Mouse (Mus musculus): ENCODE results near the gene Tnfaip8l3. TPM values are rescaled to one million over a fixed set of nuclear protein-coding genes. Genes with fewer than 3 reads are reported as not detected.
"Not testable (repeated sequence)": the region's sequence is repeated elsewhere in the genome, so short reads cannot be mapped to it uniquely, and the experiment has no call there.

The Tnfaip8l3 gene
- total RNA-seq, 2 experiments from 2014 or later = 24.3 to 26.7 TPM

- DNase-seq (ENCODE audit: low spot score in 2 of 2) = not testable (repeated sequence)
Observed at GRCm38 (mm10) chr9:53992567-53992966, 75.6 kb downstream of the Tnfaip8l3 start.

DNA sequence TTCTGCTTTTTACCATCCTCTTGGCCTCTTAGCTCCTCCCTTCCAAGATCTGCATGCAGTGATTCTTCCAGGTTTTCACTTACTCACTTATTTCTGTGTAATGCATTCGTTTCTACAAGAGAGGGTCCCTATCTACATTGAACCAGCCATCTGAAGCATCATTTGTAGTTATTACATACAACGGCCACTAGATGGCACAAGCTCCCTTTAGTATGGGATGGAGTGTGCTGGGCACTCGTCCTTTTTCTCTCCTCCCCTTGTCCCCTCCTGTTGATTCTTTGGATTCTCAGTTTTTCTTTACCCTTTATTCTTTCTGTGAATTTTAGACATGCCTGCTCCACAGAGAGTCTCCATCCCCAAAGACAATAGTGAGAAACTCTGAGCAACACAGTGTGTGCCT is 77.3 kb downstream of the Tnfaip8l3 start:
- peak in 1 of 2 experiments; percentile 60 for DNase-seq (ENCODE audit: low spot score in 2 of 2)

DNA sequence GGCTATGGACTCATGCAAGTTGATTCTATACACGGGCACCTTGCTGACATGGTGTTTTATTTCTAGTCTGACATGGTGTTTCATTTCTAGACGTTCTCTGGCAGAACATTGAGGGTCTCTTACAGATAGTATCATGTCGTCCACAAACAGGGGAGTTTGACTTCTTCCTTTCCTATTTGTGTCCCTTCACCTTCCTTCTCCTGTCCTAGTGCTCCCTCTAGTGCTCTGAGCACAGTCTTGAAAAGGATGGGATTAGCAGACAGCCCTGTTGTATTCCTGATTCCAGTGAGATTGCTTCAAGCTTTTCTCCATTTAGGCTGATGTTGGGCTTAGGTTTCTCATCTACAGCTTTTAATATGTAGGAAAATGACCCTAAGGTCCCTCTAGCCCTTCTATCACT is 81.2 kb downstream of the Tnfaip8l3 start:
- DNase-seq (ENCODE audit: low spot score in 2 of 2) = peak; percentile 45 to 73

DNA sequence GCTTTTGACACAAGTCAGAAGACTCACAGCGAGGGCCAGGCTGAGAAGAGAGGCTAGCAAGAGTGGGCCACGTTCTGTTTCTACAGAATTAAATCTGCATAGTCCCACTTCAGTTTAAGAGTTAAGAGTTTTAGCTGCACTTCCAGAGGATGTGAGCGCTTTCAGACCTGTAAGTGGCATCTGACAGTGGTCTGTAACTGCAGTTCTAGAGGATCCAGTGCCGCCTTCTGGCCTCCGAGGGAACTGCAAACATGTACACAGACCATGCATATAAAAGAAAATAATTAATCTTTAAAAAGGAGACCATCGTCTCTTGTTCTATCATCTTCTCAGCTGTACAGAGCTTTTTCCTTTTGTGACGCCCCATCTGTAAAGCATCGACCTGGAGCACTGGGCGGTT is 83.3 kb downstream of the Tnfaip8l3 start:
- DNase-seq (ENCODE audit: low spot score in 2 of 2) = peak; percentile 46 to 61

GRCm38 (mm10) chr9:53975122-53975518 is 93.1 kb downstream of the Tnfaip8l3 start, which contains the start of gene Elmod1:
Gene Elmod1 (minus strand): TSS chr9:53975301.
- DNase-seq (ENCODE audit: low spot score in 2 of 2) = peak; percentile 71 to 75

DNA sequence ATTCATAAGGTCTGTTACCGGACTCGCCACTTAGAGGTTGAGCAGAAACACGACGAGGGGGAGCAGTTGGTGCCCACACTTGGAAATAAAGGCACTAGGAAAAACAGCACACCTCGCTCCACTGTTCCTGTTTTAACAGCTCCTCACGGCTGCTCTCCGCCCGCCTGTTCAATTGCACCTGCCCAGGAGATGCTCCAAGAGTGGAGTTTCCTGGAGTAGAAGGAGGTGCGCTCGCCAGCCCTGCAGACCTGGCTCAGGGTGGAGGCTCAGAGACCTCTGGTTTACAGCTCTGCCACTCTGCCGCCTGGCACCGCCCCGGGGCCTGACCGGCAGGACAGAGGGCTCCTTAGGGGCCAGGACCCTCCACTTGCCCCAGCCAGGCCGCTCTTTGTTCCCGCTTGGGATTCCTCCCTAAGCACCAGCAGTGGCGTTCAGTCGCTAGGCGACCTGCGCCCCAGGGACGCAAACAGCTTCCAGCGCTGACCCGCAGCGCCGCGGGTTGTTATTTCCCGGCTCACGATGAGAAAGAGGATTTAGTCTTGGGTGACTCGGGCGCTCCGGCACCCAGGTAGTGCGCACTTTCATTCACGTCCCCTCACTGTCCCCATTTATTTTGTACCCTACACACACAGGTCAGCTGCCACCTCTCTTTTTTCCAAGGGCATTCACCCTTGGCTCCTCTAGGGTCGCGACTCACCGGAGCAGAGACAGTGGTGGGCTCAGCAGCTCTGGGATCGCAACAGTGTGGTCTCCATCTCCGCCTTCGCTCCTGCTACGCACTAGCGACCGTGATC is 93.7 kb downstream of the Tnfaip8l3 start:
- DNase-seq (ENCODE audit: low spot score in 2 of 2) = peak; percentile 24 to 35

GRCm38 (mm10) chr9:53973929-53974327 is 94.3 kb downstream of the Tnfaip8l3 start:
- peak; percentile 48 to 59 for DNase-seq (ENCODE audit: low spot score in 2 of 2)

Other genes starting within 250 kb of the Tnfaip8l3 start
- gene Sln, start 218.2 kb downstream of the Tnfaip8l3 start, total RNA-seq (2021) = under 1 TPM; 0.29 to 0.99 TPM
- gene Elmod1, start 93.1 kb downstream of the Tnfaip8l3 start, total RNA-seq (2021) = 100 to 1,000 TPM; 203 to 208 TPM
- gene Cyp19a1, start 199.7 kb upstream of the Tnfaip8l3 start, total RNA-seq (2021) = under 1 TPM in 1 of 2 experiments, not detected in 1; 0.16 TPM
- gene Gldn, start 218.1 kb upstream of the Tnfaip8l3 start, total RNA-seq (2021) = 1 to 10 TPM; 1.4 to 1.5 TPM

Measured in layer of hippocampus, postnatal 14 days (tissue).